Mouse (Mus musculus): ENCODE data around the gene Ptger4.

Gene Ptger4

GRCm38 (mm10) chr15:5165121-5165773, 78.7 kb downstream of the Ptger4 start:
- no peak for DNase-seq (ENCODE audit: low spot score in 2 of 2)

GRCm38 (mm10) chr15:5158827-5159226, 85.2 kb downstream of the Ptger4 start:
- DNase-seq (ENCODE audit: low spot score in 2 of 2): no peak

GRCm38 (mm10) chr15:5157386-5157785, 86.6 kb downstream of the Ptger4 start:
- no peak for DNase-seq (ENCODE audit: low spot score in 2 of 2)

Measured in cerebellum, postnatal 4 days (tissue).